Mouse (Mus musculus) olfactory bulb, adult 2 months (tissue): Measurements from ENCODE around the gene Smarca2. TPM values are rescaled to one million over a fixed set of nuclear protein-coding genes. Genes with fewer than 3 reads are reported as not detected.

Experiments used
- H3K27ac ChIP-seq: fragments of 200-500 bp; 2 replicates; pipeline ENCODE4 v1.5.1; 2012; ENCODE audit warnings: low read depth, low read length; ENCODE audit not compliant: insufficient read depth
- H3K4me1 ChIP-seq: fragments of 200-500 bp; 2 replicates; pipeline ENCODE4 v1.6.1; 2012; ENCODE audit warnings: low read length; ENCODE audit not compliant: control insufficient read depth, insufficient read depth
- H3K4me3 ChIP-seq: fragments of 200-500 bp; 2 replicates; pipeline ENCODE4 v1.5.1; 2012; ENCODE audit warnings: mild to moderate bottlenecking, low read depth, low read length, moderate library complexity; ENCODE audit not compliant: insufficient read depth
- CTCF ChIP-seq: fragments of 200-500 bp; IDR thresholded peaks from 2 replicates; pipeline ENCODE4 v1.5.1; 2012; ENCODE audit warnings: low read depth, mild to moderate bottlenecking, low read length, moderate library complexity; ENCODE audit not compliant: insufficient read depth
- POLR2A ChIP-seq: fragments of 200-500 bp; IDR thresholded peaks from 2 replicates; pipeline ENCODE4 v1.6.1; 2012; ENCODE audit warnings: mild to moderate bottlenecking, low read depth, low read length, moderate library complexity; ENCODE audit not compliant: insufficient read depth
- WGBS: fragments of 180-500 bp; shearing (Covaris S2); methylation state at CpG from one replicate; pipeline ENCODE4 v1.1.7; 2018; 5-methylcytosine and 5-hydroxymethylcytosine counted together
- polyA plus RNA-seq: library from polyadenylated mRNA; stranded (reverse); fragments of >200 nt; gene quantifications from 2 replicates; pipeline ENCODE4 v1.2.4, GENCODE M21; 2012; ENCODE audit warnings: low replicate concordance; ENCODE audit not compliant: missing spikeins, insufficient read depth, insufficient read length

Smarca2 gene
- polyA plus RNA-seq, 1 experiment: not detected

- WGBS: 82% methylated on average over 2 of the region's 2 CpGs
- Histone ChIP-seq H3K4me3 (no peak overlapping the region), H3K27ac (no peak overlapping the region), H3K4me1 (peaks cover 7% of the 10 kb centered on the region; the same call in 1 of the 2 replicates)
- TF ChIP-seq POLR2A: no peak
- no peak for TF ChIP-seq CTCF
Observed at GRCm38 (mm10) chr19:26609637-26610036, 4.8 kb downstream of the Smarca2 start.

- Histone ChIP-seq H3K4me1 (0 out of 2 replicates have a peak, but pooled peaks cover 2% of the 10 kb centered on the region), H3K27ac (no peak overlapping the region), H3K4me3 (no peak overlapping the region)
- TF ChIP-seq POLR2A (no peak), CTCF (no peak)
- whole genome bisulfite sequencing: 71% methylated on average over 4 of the region's 4 CpGs
Observed at GRCm38 (mm10) chr19:26612995-26613394, 8.1 kb downstream of the Smarca2 start.

GRCm38 (mm10) chr19:26613665-26614064 lies 8.8 kb downstream of the Smarca2 start:
- TF ChIP-seq CTCF (no peak), POLR2A (no peak)
- Histone ChIP-seq H3K27ac (no peak overlapping the region), H3K4me3 (no peak overlapping the region), H3K4me1 (0 out of 2 replicates have a peak, but pooled peaks cover 2% of the 10 kb centered on the region)
- 85% methylated on average over 5 of the region's 5 CpGs for WGBS

GRCm38 (mm10) chr19:26616271-26616670 lies 11.4 kb downstream of the Smarca2 start:
- Histone ChIP-seq H3K4me3 (no peak overlapping the region), H3K27ac (no peak overlapping the region), H3K4me1 (0 out of 2 replicates have a peak, but pooled peaks cover 2% of the 10 kb centered on the region)
- no peak for TF ChIP-seq POLR2A
- TF ChIP-seq CTCF: no peak
- WGBS: 81% methylated on average over 1 of the region's 1 CpGs

GRCm38 (mm10) chr19:26617287-26617686 lies 12.4 kb downstream of the Smarca2 start:
- no peak overlapping the region for H3K4me3 ChIP-seq

GRCm38 (mm10) chr19:26630712-26631235 lies 25.9 kb downstream of the Smarca2 start:
- no peak for TF ChIP-seq CTCF
- no peak for TF ChIP-seq POLR2A
- no peak overlapping the region for H3K4me3 ChIP-seq
- WGBS: 24% methylated on average over 8 of the region's 8 CpGs
- H3K27ac ChIP-seq: no peak overlapping the region
- peaks cover 5% of the 10 kb centered on the region for H3K4me1 ChIP-seq

More at GRCm38 (mm10) chr19:26617287-26617686, 12.4 kb downstream of the Smarca2 start:
- TF ChIP-seq CTCF (no peak), POLR2A (no peak)
- no peak overlapping the region for H3K27ac ChIP-seq
- WGBS: 93% methylated on average over 5 of the region's 5 CpGs
- H3K4me1 ChIP-seq: 0 out of 2 replicates have a peak, but pooled peaks cover 2% of the 10 kb centered on the region

GRCm38 (mm10) chr19:26632228-26632627 lies 27.4 kb downstream of the Smarca2 start:
- Histone ChIP-seq H3K4me3 (no peak overlapping the region), H3K27ac (no peak overlapping the region), H3K4me1 (peaks cover 5% of the 10 kb centered on the region)
- WGBS: 92% methylated on average over 5 of the region's 5 CpGs
- TF ChIP-seq POLR2A (no peak), CTCF (no peak)

- TF ChIP-seq CTCF (no peak), POLR2A (no peak)
Observed at GRCm38 (mm10) chr19:26640556-26640955, 35.7 kb downstream of the Smarca2 start.

GRCm38 (mm10) chr19:26641269-26641668 lies 36.4 kb downstream of the Smarca2 start:
- Histone ChIP-seq H3K4me1 (peaks cover 2% of the 10 kb centered on the region; the same call in 1 of the 2 replicates), H3K4me3 (no peak overlapping the region), H3K27ac (no peak overlapping the region)
- WGBS: 89% methylated on average over 10 of the region's 10 CpGs
- TF ChIP-seq CTCF: no peak
- TF ChIP-seq POLR2A: no peak

More at GRCm38 (mm10) chr19:26640556-26640955, 35.7 kb downstream of the Smarca2 start:
- Histone ChIP-seq H3K4me3 (no peak overlapping the region), H3K4me1 (no peaks in the 10 kb centered on the region), H3K27ac (no peak overlapping the region)
- 95% methylated on average over 13 of the region's 13 CpGs for WGBS

GRCm38 (mm10) chr19:26643011-26643410 lies 38.2 kb downstream of the Smarca2 start:
- 69% methylated on average over 4 of the region's 4 CpGs for WGBS
- TF ChIP-seq CTCF (no peak), POLR2A (no peak)
- H3K4me3 ChIP-seq: no peak overlapping the region
- H3K4me1 ChIP-seq: peaks cover 3% of the 10 kb centered on the region; the same call in 1 of the 2 replicates
- no peak overlapping the region for H3K27ac ChIP-seq
